In the genomic region with DNA sequence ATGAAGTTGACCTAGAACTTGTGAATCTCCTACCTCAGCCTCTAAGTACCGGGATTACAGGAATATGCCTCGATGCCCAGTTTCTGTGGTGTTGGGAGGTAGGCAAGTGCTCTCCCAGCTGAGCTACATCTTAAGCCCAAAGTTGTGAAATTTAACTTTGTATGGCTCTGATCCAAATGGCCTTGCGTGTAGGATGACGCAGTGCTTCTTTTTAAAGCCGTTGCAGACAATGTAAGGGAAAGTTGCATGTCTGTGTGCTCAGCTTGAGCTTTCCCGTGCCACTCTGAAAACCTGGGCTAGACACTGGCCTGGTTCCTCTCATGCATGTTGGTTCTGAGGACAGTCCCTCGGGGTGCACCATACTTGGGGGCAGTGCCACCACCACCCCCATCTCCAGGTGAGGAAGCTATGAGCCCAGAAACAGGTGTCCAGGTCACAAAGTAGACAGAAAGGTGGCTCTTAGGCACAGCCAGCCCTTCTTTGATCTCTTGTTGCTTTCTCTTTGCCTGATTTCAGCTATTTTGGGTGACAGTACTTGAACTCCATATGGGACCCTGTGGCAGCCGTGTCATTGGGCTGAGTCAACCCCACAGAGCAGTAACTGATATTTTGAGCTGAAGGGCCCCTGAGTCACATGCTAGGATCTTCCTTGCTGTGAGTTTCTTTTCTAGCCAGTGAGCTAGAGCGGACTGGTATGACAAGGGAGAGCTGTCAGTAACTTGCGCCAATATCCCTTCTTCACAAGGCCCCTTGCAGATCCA, we compare ENCODE assay signal across 8 mouse cellular contexts. TPM values are rescaled to one million over a fixed set of nuclear protein-coding genes. Genes with fewer than 3 reads are reported as not detected.
A peak's percentile ranks its signal among the peaks of the same experiment; 100 is the strongest.
DNase-seq lines count a peak whose midpoint lies in the region; ATAC-seq and TF ChIP-seq lines count a peak whose summit lies in the region.

No protein-coding gene starts in this region.

- no peaks in the 10 kb centered on the region for H3K9me3 ChIP-seq in hindbrain, embryonic 14.5 days (ENCODE audit: control insufficient read depth, low read length)
- no peaks in the 10 kb centered on the region for H3K9me3 ChIP-seq in midbrain, embryonic 13.5 days

- no peak overlapping the region for H3K4me3 ChIP-seq in lung, adult 2 months (replicated peaks; ENCODE audit: extremely low read depth, low read depth, low read length)
- H3K4me3 ChIP-seq in hindbrain, embryonic 14.5 days (replicated peaks; ENCODE audit: low read length), result no peak overlapping the region
- no peak overlapping the region for H3K4me3 ChIP-seq in midbrain, embryonic 13.5 days (replicated peaks)

- peaks cover 44% of the 10 kb centered on the region for H3K4me1 ChIP-seq in lung, adult 2 months (ENCODE audit: control insufficient read depth, insufficient read depth, low read length)
- H3K4me1 ChIP-seq in hindbrain, embryonic 14.5 days (replicated peaks; ENCODE audit: control insufficient read depth, insufficient read depth, low read length), result peaks cover 54% of the 10 kb centered on the region
- H3K4me1 ChIP-seq in midbrain, embryonic 13.5 days (replicated peaks), result peaks cover 75% of the 10 kb centered on the region

- 31% methylated on average over 10 of the region's 10 CpGs for WGBS in lung, adult 2 months
- 79% methylated on average over 10 of the region's 10 CpGs for WGBS in hindbrain, embryonic 14.5 days
- 79% methylated on average over 10 of the region's 10 CpGs for WGBS in midbrain, embryonic 13.5 days

- no peak for ATAC-seq in hindbrain, embryonic 14.5 days (ENCODE audit: low FRiP score)
- ATAC-seq in midbrain, embryonic 13.5 days, result no peak

- intact Hi-C loops in left cerebral cortex, postnatal 36 days (cut with DNase I), result no loop called here

- TF ChIP-seq CTCF in lung, adult 2 months (IDR thresholded peaks at IDR 0.05; ENCODE audit: insufficient read depth, low read length), result no peak

- peak; percentile 40 to 59 for DNase-seq in lung, adult 18-20 months
- no peak for DNase-seq in lung, adult 2 months
- peak; percentile 28 for DNase-seq in adrenal gland, postnatal 25 days
- no peak for DNase-seq in hindbrain, embryonic 14.5 days (ENCODE audit: low spot score)
- no peak for DNase-seq in left cerebral cortex, postnatal 36 days (ENCODE audit: low spot score in 2 of 2)
- no peak for DNase-seq in right cerebral cortex, postnatal 36 days (ENCODE audit: low spot score in 2 of 2)
- DNase-seq in urinary bladder, postnatal 4 days (ENCODE audit: low spot score in 2 of 2), result no peak

- peak overlapping the region; percentile 17; the same call in 1 of the 2 replicates for H3K4me2 ChIP-seq in hindbrain, embryonic 14.5 days (replicated peaks)
- H3K4me2 ChIP-seq in midbrain, embryonic 13.5 days (replicated peaks), result 0 out of 2 replicates have a peak overlapping the region, but pooled peaks have one; percentile 33

- peak overlapping the region; percentile 70 for H3K27ac ChIP-seq in hindbrain, embryonic 14.5 days
- peak overlapping the region; percentile 81 for H3K27ac ChIP-seq in midbrain, embryonic 13.5 days

- TF ChIP-seq POLR2A in lung, adult 2 months (IDR thresholded peaks at IDR 0.05; ENCODE audit: borderline replicate concordance, extremely low read depth, low read depth, low read length), result no peak

- no peaks in the 10 kb centered on the region for H3K27me3 ChIP-seq in hindbrain, embryonic 14.5 days (ENCODE audit: control insufficient read depth, insufficient read depth, low read length)
- H3K27me3 ChIP-seq in midbrain, embryonic 13.5 days, result no peaks in the 10 kb centered on the region

- no peaks in the 10 kb centered on the region for H3K36me3 ChIP-seq in hindbrain, embryonic 14.5 days (replicated peaks; ENCODE audit: control insufficient read depth, insufficient read depth)
- no peaks in the 10 kb centered on the region for H3K36me3 ChIP-seq in midbrain, embryonic 13.5 days

- peak overlapping the region; percentile 40; the same call in 1 of the 2 replicates for H3K9ac ChIP-seq in hindbrain, embryonic 14.5 days
- 0 out of 2 replicates have a peak overlapping the region, but pooled peaks have one; percentile 2 for H3K9ac ChIP-seq in midbrain, embryonic 13.5 days (replicated peaks)

RNA-seq across cellular contexts. Expression of gene Stk40, which starts 6.0 kb away (rescaled TPM):
- 38.0 and 41.1 TPM in 2 replicates for polyA plus RNA-seq in lung, adult 2 months (2012; rRNA removed)
- total RNA-seq in adrenal gland, postnatal 25 days (2021), result 41.2 and 43.1 TPM in 2 replicates
- 24.2 and 25.2 TPM in 2 replicates for polyA plus RNA-seq in hindbrain, embryonic 14.5 days (2014; fragmentation: Nextera tagmentation; extraction: Ambion mirVana)
- polyA plus RNA-seq in midbrain, embryonic 13.5 days (2015; fragmentation: Nextera tagmentation; extraction: Ambion mirVana), result 35.7 and 37.0 TPM in 2 replicates
- 10 to 100 TPM; 27.4 to 30.4 TPM for total RNA-seq in left cerebral cortex, postnatal 36 days (2021)

RNA-seq across cellular contexts. Expression of gene Lsm10, which starts 13.4 kb away (rescaled TPM):
- 30.2 and 34.8 TPM in 2 replicates for polyA plus RNA-seq in lung, adult 2 months (2012; rRNA removed)
- 45.4 and 48.0 TPM in 2 replicates for total RNA-seq in adrenal gland, postnatal 25 days (2021)
- polyA plus RNA-seq in hindbrain, embryonic 14.5 days (2014; fragmentation: Nextera tagmentation; extraction: Ambion mirVana), result 49.1 and 51.2 TPM in 2 replicates
- polyA plus RNA-seq in midbrain, embryonic 13.5 days (2015; fragmentation: Nextera tagmentation; extraction: Ambion mirVana), result 45.9 and 52.1 TPM in 2 replicates
- 10 to 100 TPM; 13.0 to 14.5 TPM for total RNA-seq in left cerebral cortex, postnatal 36 days (2021)

RNA-seq across cellular contexts. Expression of gene Eva1b, which starts 37.8 kb away (rescaled TPM):
- polyA plus RNA-seq in lung, adult 2 months (2012; rRNA removed), result 221 and 295 TPM in 2 replicates
- total RNA-seq in adrenal gland, postnatal 25 days (2021), result 23.4 and 33.9 TPM in 2 replicates
- 13.5 and 19.2 TPM in 2 replicates for polyA plus RNA-seq in hindbrain, embryonic 14.5 days (2014; fragmentation: Nextera tagmentation; extraction: Ambion mirVana)
- polyA plus RNA-seq in midbrain, embryonic 13.5 days (2015; fragmentation: Nextera tagmentation; extraction: Ambion mirVana), result 10.3 and 12.9 TPM in 2 replicates
- total RNA-seq in left cerebral cortex, postnatal 36 days (2021), result 1 to 10 TPM; 3.0 to 3.8 TPM

RNA-seq across cellular contexts. Expression of gene Oscp1, which starts 51.4 kb away (rescaled TPM):
- polyA plus RNA-seq in lung, adult 2 months (2012; rRNA removed), result 2.8 and 4.5 TPM in 2 replicates
- 7.2 and 12.2 TPM in 2 replicates for total RNA-seq in adrenal gland, postnatal 25 days (2021)
- polyA plus RNA-seq in hindbrain, embryonic 14.5 days (2014; fragmentation: Nextera tagmentation; extraction: Ambion mirVana), result 39.5 and 40.7 TPM in 2 replicates
- 35.5 and 36.2 TPM in 2 replicates for polyA plus RNA-seq in midbrain, embryonic 13.5 days (2015; fragmentation: Nextera tagmentation; extraction: Ambion mirVana)
- 10 to 100 TPM; 51.3 to 57.3 TPM for total RNA-seq in left cerebral cortex, postnatal 36 days (2021)

RNA-seq across cellular contexts. Expression of gene Sh3d21, which starts 53.5 kb away (rescaled TPM):
- 6.2 and 7.5 TPM in 2 replicates for polyA plus RNA-seq in lung, adult 2 months (2012; rRNA removed)
- 2.8 and 3.2 TPM in 2 replicates for total RNA-seq in adrenal gland, postnatal 25 days (2021)
- 1.1 TPM in 2 replicates for polyA plus RNA-seq in hindbrain, embryonic 14.5 days (2014; fragmentation: Nextera tagmentation; extraction: Ambion mirVana)
- polyA plus RNA-seq in midbrain, embryonic 13.5 days (2015; fragmentation: Nextera tagmentation; extraction: Ambion mirVana), result 0.55 and 1.0 TPM in 2 replicates
- total RNA-seq in left cerebral cortex, postnatal 36 days (2021), result under 1 TPM; 0.76 to 0.77 TPM

Comparison
In these comparisons a context has a peak if more than half of its experiments do, and no peak if none do; other contexts are left out.
1. DNase-seq: peak in lung, adult 18-20 months (2 of 2) and adrenal gland, postnatal 25 days (single experiment); none in lung, adult 2 months (single experiment), hindbrain, embryonic 14.5 days (single experiment), left cerebral cortex, postnatal 36 days (0 of 2), right cerebral cortex, postnatal 36 days (0 of 2) and urinary bladder, postnatal 4 days (0 of 2).
2. RNA of gene Eva1b, which starts 37.8 kb away (polyA plus RNA-seq): 221 to 295 TPM in lung, adult 2 months; 13.5 to 19.2 TPM in hindbrain, embryonic 14.5 days and 10.3 to 12.9 TPM in midbrain, embryonic 13.5 days; every median in the first group is over 10 times any median in the second.